Mouse (Mus musculus) lung, postnatal 0 days (tissue): Measurements from ENCODE around the gene Mrpl4. TPM values are rescaled to one million over a fixed set of nuclear protein-coding genes. Genes with fewer than 3 reads are reported as not detected.
A peak's percentile ranks its signal among the peaks of the same experiment; 100 is the strongest.
"Not testable (repeated sequence)": the region's sequence is repeated elsewhere in the genome, so short reads cannot be mapped to it uniquely, and the experiment has no call there.

ENCODE experiments used
- ATAC-seq: fragments of 200-750 bp; cut with Nextera tagmentation; 2 replicates; pipeline ENCODE4 v1.8.0; 2017; ENCODE audit warnings: moderate library complexity
- DNase-seq: peaks from one replicate; pipeline ENCODE4 v3.0.0-alpha.2; 2016; ENCODE audit warnings: low spot score
- H3K27ac ChIP-seq: fragments of 300-500 bp; sonication (generic); 2 replicates; pipeline ENCODE4 v1.5.1; 2014; ENCODE audit warnings: antibody characterized with exemption, mild to moderate bottlenecking, low read length, mixed read lengths
- H3K27me3 ChIP-seq: fragments of 300-500 bp; sonication (generic); replicated peaks from 2 replicates; pipeline ENCODE4 v1.6.1; 2014; ENCODE audit warnings: low read length, mixed read lengths; ENCODE audit not compliant: insufficient read depth
- H3K36me3 ChIP-seq: fragments of 300-500 bp; sonication (generic); 2 replicates; pipeline ENCODE4 v1.6.1; 2014; ENCODE audit warnings: low read length, mixed read lengths; ENCODE audit not compliant: insufficient read depth
- H3K4me1 ChIP-seq: fragments of 300-500 bp; sonication (generic); 2 replicates; pipeline ENCODE4 v1.6.1; 2014; ENCODE audit warnings: antibody characterized with exemption, low read depth, low read length, mixed read lengths; ENCODE audit not compliant: insufficient read depth
- H3K4me2 ChIP-seq: fragments of 300-500 bp; sonication (generic); replicated peaks from 2 replicates; pipeline ENCODE4 v1.6.1; 2014; ENCODE audit warnings: low read depth, mild to moderate bottlenecking, low read length, moderate library complexity, mixed read lengths
- H3K4me3 ChIP-seq: fragments of 300-500 bp; sonication (generic); 2 replicates; pipeline ENCODE4 v1.5.1; 2014; ENCODE audit warnings: low read depth, low read length
- H3K9ac ChIP-seq: fragments of 300-500 bp; sonication (generic); replicated peaks from 2 replicates; pipeline ENCODE4 v1.6.1; 2014; ENCODE audit warnings: low read depth, mild to moderate bottlenecking
- H3K9me3 ChIP-seq: fragments of 300-500 bp; sonication (generic); 2 replicates; pipeline ENCODE4 v1.6.1; 2016; ENCODE audit warnings: low read length, mixed read lengths
- CTCF ChIP-seq: IDR thresholded peaks from 2 replicates; pipeline ENCODE4 v1.5.1; 2016; ENCODE audit warnings: antibody characterized with exemption, mild to moderate bottlenecking
- EP300 ChIP-seq: IDR thresholded peaks from 2 replicates; pipeline ENCODE4 v1.6.1; 2016; ENCODE audit warnings: antibody characterized with exemption, mild to moderate bottlenecking, control low read depth
- WGBS: fragments of 180-500 bp; shearing (Covaris S2); extraction: QIAGEN DNeasy Blood & Tissue Kit; methylation state at CpG from one replicate; pipeline ENCODE4 v1.1.7; 2014; 5-methylcytosine and 5-hydroxymethylcytosine counted together
- polyA plus RNA-seq: library from polyadenylated mRNA; unstranded; fragments of >200 nt; fragmentation: Nextera tagmentation; extraction: Ambion mirVana; gene quantifications from 2 replicates; pipeline ENCODE4 v1.2.1, GENCODE M21; 2015

Gene Mrpl4
- polyA plus RNA-seq, 1 experiment from 2014 or later, result 125 TPM

GRCm38 (mm10) chr9:21001651-21002200, 812 bp upstream of the Mrpl4 start:
- Histone ChIP-seq H3K9ac (no peak overlapping the region), H3K4me1 (no peaks in the 10 kb centered on the region), H3K4me2 (no peak overlapping the region; the same call in 1 of the 2 replicates), H3K36me3 (0 out of 2 replicates have a peak, but pooled peaks cover 7% of the 10 kb centered on the region), H3K4me3 (no peak overlapping the region), H3K27ac (no peak overlapping the region; the same call in 1 of the 2 replicates), H3K27me3 (no peaks in the 10 kb centered on the region), H3K9me3 (no peaks in the 10 kb centered on the region)
- DNase-seq (no peak), ATAC-seq (no peak)
- 45% methylated on average over 6 of the region's 6 CpGs for WGBS
- TF ChIP-seq EP300 (no peak), CTCF (no peak)

- peak; percentile 4; the same call in 1 of the 2 replicates for ATAC-seq
- 0 out of 2 replicates have a peak, but pooled peaks cover 10% of the 10 kb centered on the region for H3K36me3 ChIP-seq
- H3K4me3 ChIP-seq, result peak overlapping the region; percentile 76
- H3K9me3 ChIP-seq, result no peaks in the 10 kb centered on the region
- no peak for TF ChIP-seq EP300
- H3K27me3 ChIP-seq, result no peaks in the 10 kb centered on the region
- H3K4me1 ChIP-seq, result no peaks in the 10 kb centered on the region
- WGBS, result 9% methylated on average over 7 of the region's 7 CpGs
- peak overlapping the region; percentile 90 for H3K27ac ChIP-seq
- peak overlapping the region; percentile 75 for H3K4me2 ChIP-seq
- peak overlapping the region; percentile 86 for H3K9ac ChIP-seq
- DNase-seq, result no peak
Observed at GRCm38 (mm10) chr9:21002270-21002626, 290 bp upstream of the Mrpl4 start.

GRCm38 (mm10) chr9:21007313-21007952, 4.9 kb downstream of the Mrpl4 start:
- H3K9me3 ChIP-seq, result no peaks in the 10 kb centered on the region
- no peak overlapping the region for H3K4me3 ChIP-seq
- no peaks in the 10 kb centered on the region for H3K27me3 ChIP-seq
- DNase-seq (no peak), ATAC-seq (no peak)
- no peak overlapping the region for H3K4me2 ChIP-seq
- H3K27ac ChIP-seq, result no peak overlapping the region
- H3K36me3 ChIP-seq, result 0 out of 2 replicates have a peak, but pooled peaks cover 16% of the 10 kb centered on the region
- H3K4me1 ChIP-seq, result no peaks in the 10 kb centered on the region
- no peak for TF ChIP-seq CTCF
- TF ChIP-seq EP300, result no peak
- H3K9ac ChIP-seq, result no peak overlapping the region
- WGBS, result 93% methylated on average over 10 of the region's 10 CpGs

GRCm38 (mm10) chr9:21008007-21008406, 5.5 kb downstream of the Mrpl4 start:
- ATAC-seq, result no peak
- Histone ChIP-seq H3K4me1 (no peaks in the 10 kb centered on the region), H3K4me2 (no peak overlapping the region), H3K27me3 (no peaks in the 10 kb centered on the region), H3K9me3 (no peaks in the 10 kb centered on the region), H3K9ac (no peak overlapping the region), H3K4me3 (no peak overlapping the region), H3K27ac (no peak overlapping the region), H3K36me3 (0 out of 2 replicates have a peak, but pooled peaks cover 16% of the 10 kb centered on the region)
- WGBS, result 82% methylated on average over 7 of the region's 7 CpGs
- TF ChIP-seq EP300, result no peak
- TF ChIP-seq CTCF, result peak; percentile 47
- no peak for DNase-seq

GRCm38 (mm10) chr9:21010362-21010761, 7.8 kb downstream of the Mrpl4 start:
- Histone ChIP-seq H3K4me2 (no peak overlapping the region), H3K4me3 (no peak overlapping the region), H3K36me3 (0 out of 2 replicates have a peak, but pooled peaks cover 16% of the 10 kb centered on the region), H3K27me3 (no peaks in the 10 kb centered on the region), H3K27ac (peak overlapping the region; percentile 43; the same call in 1 of the 2 replicates), H3K4me1 (peaks cover 10% of the 10 kb centered on the region), H3K9me3 (no peaks in the 10 kb centered on the region), H3K9ac (no peak overlapping the region)
- DNase-seq, result peak; percentile 42
- WGBS, result 11% methylated on average over 2 of the region's 2 CpGs
- no peak for TF ChIP-seq CTCF
- TF ChIP-seq EP300, result peak; percentile 26
- 0 out of 2 replicates have a peak, but pooled peaks have one; percentile 34 for ATAC-seq

- not testable (repeated sequence) for H3K4me2 ChIP-seq, H3K9ac ChIP-seq, H3K9me3 ChIP-seq, ATAC-seq, H3K27me3 ChIP-seq, H3K4me3 ChIP-seq, DNase-seq
- peak; percentile 20; the same call in 1 of the 2 replicates for TF ChIP-seq CTCF
- Histone ChIP-seq H3K4me1 (peaks cover 13% of the 10 kb centered on the region), H3K36me3 (0 out of 2 replicates have a peak, but pooled peaks cover 13% of the 10 kb centered on the region), H3K27ac (peak overlapping the region; percentile 71)
- WGBS, result 65% methylated on average over 9 of the region's 9 CpGs
Observed at GRCm38 (mm10) chr9:21010939-21011541, 8.5 kb downstream of the Mrpl4 start.
